Mouse (Mus musculus): ENCODE data around the gene Nupr1.

Nupr1 gene

GRCm38 (mm10) chr7:126598919-126599318, 31.7 kb downstream of the Nupr1 start:
- no peak for DNase-seq (ENCODE audit: low spot score in 2 of 2)

GRCm38 (mm10) chr7:126596414-126596813, 34.2 kb downstream of the Nupr1 start:
- no peak for DNase-seq (ENCODE audit: low spot score in 2 of 2)

GRCm38 (mm10) chr7:126595890-126596289, 34.8 kb downstream of the Nupr1 start:
- DNase-seq (ENCODE audit: low spot score in 2 of 2) = no peak

- DNase-seq (ENCODE audit: low spot score in 2 of 2) = no peak
Measured at GRCm38 (mm10) chr7:126594862-126595561, 35.6 kb downstream of the Nupr1 start, which contains the start of gene Il27. Gene Il27 (minus strand): TSS chr7:126594941.

- DNase-seq (ENCODE audit: low spot score in 2 of 2) = peak in 1 of 2 experiments; percentile 45
Measured at GRCm38 (mm10) chr7:126587779-126588178, 42.9 kb downstream of the Nupr1 start.

GRCm38 (mm10) chr7:126586839-126587238, 43.8 kb downstream of the Nupr1 start:
- DNase-seq (ENCODE audit: low spot score in 2 of 2) = no peak

- no peak for DNase-seq (ENCODE audit: low spot score in 2 of 2)
Measured at GRCm38 (mm10) chr7:126585717-126586116, 44.9 kb downstream of the Nupr1 start, which contains the start of gene Cln3. Gene Cln3 (minus strand): TSS chr7:126585817.

- no peak for DNase-seq (ENCODE audit: low spot score in 2 of 2)
Measured at GRCm38 (mm10) chr7:126584506-126584977, 46.1 kb downstream of the Nupr1 start, which contains the start of gene Apobr. Gene Apobr (plus strand): TSS chr7:126584942.

GRCm38 (mm10) chr7:126583761-126584160, 46.9 kb downstream of the Nupr1 start:
- no peak for DNase-seq (ENCODE audit: low spot score in 2 of 2)

- peak; percentile 78 to 83 for DNase-seq (ENCODE audit: low spot score in 2 of 2)
Measured at GRCm38 (mm10) chr7:126583251-126583709, 47.4 kb downstream of the Nupr1 start.

GRCm38 (mm10) chr7:126582759-126583158, 47.9 kb downstream of the Nupr1 start:
- peak in 1 of 2 experiments; percentile 15 for DNase-seq (ENCODE audit: low spot score in 2 of 2)

- DNase-seq (ENCODE audit: low spot score in 2 of 2) = no peak
Measured at GRCm38 (mm10) chr7:126581661-126582060, 49.0 kb downstream of the Nupr1 start.

- DNase-seq (ENCODE audit: low spot score in 2 of 2) = no peak
Measured at GRCm38 (mm10) chr7:126579172-126579571, 51.5 kb downstream of the Nupr1 start.

GRCm38 (mm10) chr7:126576946-126577345, 53.7 kb downstream of the Nupr1 start:
- no peak for DNase-seq (ENCODE audit: low spot score in 2 of 2)

All from frontal cortex, postnatal 14 days (tissue).